Mouse (Mus musculus): Measurements from ENCODE around the gene Galnt5. TPM values are rescaled to one million over a fixed set of nuclear protein-coding genes. Genes with fewer than 3 reads are reported as not detected.

The Galnt5 gene
- under 1 TPM in 1 of 2 experiments, not detected in 1; 0.09 TPM for total RNA-seq (2023)

GRCm38 (mm10) chr2:57997752-57998430 lies at the start of gene Galnt5:
Gene Galnt5 (plus strand): TSS chr2:57997884.

GRCm38 (mm10) chr2:58052821-58053581 lies 55.3 kb downstream of the Galnt5 start, which contains the start of gene Ermn:
Gene Ermn (minus strand): TSS chr2:58052864.

Other genes with a start within 250 kb of the Galnt5 start
- gene Ermn, start 55.0 kb downstream of the Galnt5 start, total RNA-seq (2023): not detected
- gene Cytip, start 197.6 kb downstream of the Galnt5 start, total RNA-seq (2023): 100 to 1,000 TPM; 218 to 252 TPM

Measured in neutrophil, adult 59 days (primary cell).